Mouse (Mus musculus) cerebellum, postnatal 25 days (tissue): ENCODE measurements around the gene Pnpla5.

Experiments
- DNase-seq, 2 experiments: peaks; one replicate each; pipeline ENCODE4 v3.0.0; 2021; ENCODE audit warnings: mixed read lengths in 2 of 2

Gene Pnpla5

GRCm38 (mm10) chr15:84115727-84116126 is 7.2 kb downstream of the Pnpla5 start:
- peak in 1 of 2 experiments; percentile 47 for DNase-seq

- DNase-seq, result no peak
These were observed 9.1 kb downstream of the Pnpla5 start for GRCm38 (mm10) chr15:84113873-84114272.

GRCm38 (mm10) chr15:84108899-84109298 is 14.1 kb downstream of the Pnpla5 start:
- no peak for DNase-seq

- DNase-seq, result peak; percentile 29 to 38
These were observed 17.0 kb downstream of the Pnpla5 start for GRCm38 (mm10) chr15:84105924-84106500.

GRCm38 (mm10) chr15:84105105-84105923 is 17.7 kb downstream of the Pnpla5 start, which contains the start of gene Sult4a1:
Gene Sult4a1 (minus strand): TSS chr15:84105754.
- peak; percentile 87 to 94 for DNase-seq

GRCm38 (mm10) chr15:84104626-84105025 is 18.3 kb downstream of the Pnpla5 start:
- DNase-seq, result peak; percentile 36 to 60

- DNase-seq, result peak in 1 of 2 experiments; percentile 40
These were observed 25.4 kb downstream of the Pnpla5 start for GRCm38 (mm10) chr15:84097536-84097935.

- DNase-seq, result peak; percentile 85 to 86
These were observed 26.9 kb downstream of the Pnpla5 start for GRCm38 (mm10) chr15:84096051-84096450.

GRCm38 (mm10) chr15:84094921-84095320 is 28.1 kb downstream of the Pnpla5 start:
- peak; percentile 26 to 38 for DNase-seq

GRCm38 (mm10) chr15:84086775-84087174 is 36.2 kb downstream of the Pnpla5 start:
- no peak for DNase-seq

- peak in 1 of 2 experiments; percentile 22 for DNase-seq
These were observed 36.6 kb downstream of the Pnpla5 start for GRCm38 (mm10) chr15:84086364-84086763.

GRCm38 (mm10) chr15:84080069-84080468 is 42.9 kb downstream of the Pnpla5 start:
- no peak for DNase-seq

- no peak for DNase-seq
These were observed 43.5 kb downstream of the Pnpla5 start for GRCm38 (mm10) chr15:84079519-84079918.

- DNase-seq, result no peak
These were observed 44.3 kb downstream of the Pnpla5 start for GRCm38 (mm10) chr15:84078667-84079066.

GRCm38 (mm10) chr15:84077151-84077550 is 45.8 kb downstream of the Pnpla5 start:
- DNase-seq, result no peak

GRCm38 (mm10) chr15:84074705-84075185 is 48.2 kb downstream of the Pnpla5 start:
- DNase-seq, result peak; percentile 52 to 66

GRCm38 (mm10) chr15:84073911-84074704 is 48.9 kb downstream of the Pnpla5 start:
- peak; percentile 85 to 89 for DNase-seq

GRCm38 (mm10) chr15:84073058-84073457 is 49.9 kb downstream of the Pnpla5 start:
- no peak for DNase-seq

GRCm38 (mm10) chr15:84072226-84072625 is 50.7 kb downstream of the Pnpla5 start:
- peak; percentile 80 to 87 for DNase-seq

- DNase-seq, result no peak
These were observed 52.8 kb downstream of the Pnpla5 start for GRCm38 (mm10) chr15:84070116-84070676.

- DNase-seq, result no peak
These were observed 53.4 kb downstream of the Pnpla5 start for GRCm38 (mm10) chr15:84069455-84070050.

GRCm38 (mm10) chr15:84065701-84066100 is 57.3 kb downstream of the Pnpla5 start:
- DNase-seq, result no peak
